Mouse (Mus musculus) thymus, adult 18-20 months (tissue): ENCODE results near the gene Mpdu1.
A peak's percentile ranks its signal among the peaks of the same experiment; 100 is the strongest.
"Not testable (repeated sequence)": the region's sequence is repeated elsewhere in the genome, so short reads cannot be mapped to it uniquely, and the experiment has no call there.

Experiments
- DNase-seq, 2 experiments: peaks; one replicate each; pipeline ENCODE4 v3.0.0; 2022; ENCODE audit warnings: mixed read lengths in 2 of 2

Gene Mpdu1

DNA sequence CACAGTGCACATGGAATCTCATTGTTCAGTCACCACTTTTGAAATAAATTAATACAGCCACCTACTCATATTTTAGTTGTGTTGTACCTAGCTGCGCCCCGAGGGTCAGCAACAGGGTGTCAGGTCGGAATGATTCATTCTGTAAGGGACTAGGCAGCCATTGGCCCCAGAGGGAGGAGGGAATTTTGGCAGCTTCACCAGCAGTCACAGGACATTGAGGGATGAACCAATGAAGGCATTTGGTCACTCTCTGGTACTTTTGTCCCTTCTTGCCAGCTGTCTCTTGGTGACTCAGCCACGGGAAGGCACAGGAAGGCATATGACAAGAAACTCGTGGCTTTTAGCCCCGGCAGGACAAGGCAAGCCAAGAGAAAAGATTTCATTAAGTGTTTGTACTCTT lies 1.4 kb upstream of the Mpdu1 start:
- DNase-seq, result no peak

DNA sequence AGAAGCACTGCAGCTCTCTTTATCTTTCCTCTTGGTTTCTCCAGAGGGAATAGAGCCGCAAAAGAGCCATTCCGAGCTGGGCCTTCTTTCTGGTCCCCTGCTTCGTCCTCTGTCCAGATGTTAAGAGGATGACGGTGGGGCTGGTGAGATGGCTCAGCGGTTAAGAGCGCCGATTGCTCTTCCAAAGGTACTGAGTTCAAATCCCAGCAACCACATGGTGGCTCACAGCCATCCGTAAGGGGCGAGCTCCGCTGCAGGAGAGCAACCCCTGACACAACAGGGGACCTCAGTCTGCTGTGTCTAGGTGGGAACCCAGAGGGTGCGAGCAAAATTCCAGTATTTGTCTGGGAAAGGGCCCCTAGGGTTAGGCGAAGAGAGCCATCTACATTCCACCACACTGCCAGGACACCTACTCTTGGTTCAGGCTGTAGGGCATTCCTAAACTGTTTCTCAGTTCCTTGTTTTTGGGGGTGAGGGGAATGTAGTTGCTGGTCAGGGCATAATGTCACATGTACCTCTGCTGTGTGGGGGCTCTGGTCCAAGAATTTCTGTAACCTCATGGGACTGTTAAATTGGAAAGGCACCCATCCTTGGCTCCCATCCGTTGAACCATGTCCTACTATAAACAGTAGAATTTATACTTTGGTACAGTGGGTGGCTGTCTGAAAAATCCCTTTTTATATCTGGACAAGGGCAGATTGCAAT lies 677 bp upstream of the Mpdu1 start:
- no peak for DNase-seq

DNA sequence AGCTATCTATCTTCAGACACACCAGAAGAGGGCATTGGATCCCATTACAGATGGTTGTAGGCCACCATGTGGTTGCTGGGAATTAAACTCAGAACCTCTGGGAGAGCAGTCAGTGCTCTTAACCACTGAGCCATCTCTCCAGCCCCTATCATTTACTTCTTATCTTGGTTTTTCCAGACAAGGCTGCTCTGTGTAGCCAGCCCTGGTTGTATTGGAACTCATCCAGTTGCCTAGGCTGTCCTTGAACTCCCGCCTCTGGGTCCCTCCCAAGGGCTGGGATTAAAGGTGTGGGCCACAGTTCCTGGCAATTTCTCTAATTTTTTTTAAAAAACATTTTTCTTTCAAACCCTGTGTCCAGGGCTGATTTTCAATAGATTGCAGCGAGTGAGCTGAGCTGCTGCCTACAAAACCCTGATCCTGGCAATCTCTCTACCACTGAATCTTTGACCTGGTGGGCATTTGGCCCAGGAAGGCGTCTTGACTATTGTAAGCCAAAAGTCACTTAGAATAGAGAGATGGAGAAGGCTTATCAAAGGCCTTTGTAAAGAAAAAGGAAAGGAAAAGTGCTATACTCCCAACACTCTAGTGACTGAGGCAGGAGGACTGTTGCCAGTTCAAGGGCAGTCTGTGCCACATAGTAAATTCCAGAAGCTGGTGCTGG lies 1.1 kb downstream of the Mpdu1 start:
- no peak for DNase-seq

DNA sequence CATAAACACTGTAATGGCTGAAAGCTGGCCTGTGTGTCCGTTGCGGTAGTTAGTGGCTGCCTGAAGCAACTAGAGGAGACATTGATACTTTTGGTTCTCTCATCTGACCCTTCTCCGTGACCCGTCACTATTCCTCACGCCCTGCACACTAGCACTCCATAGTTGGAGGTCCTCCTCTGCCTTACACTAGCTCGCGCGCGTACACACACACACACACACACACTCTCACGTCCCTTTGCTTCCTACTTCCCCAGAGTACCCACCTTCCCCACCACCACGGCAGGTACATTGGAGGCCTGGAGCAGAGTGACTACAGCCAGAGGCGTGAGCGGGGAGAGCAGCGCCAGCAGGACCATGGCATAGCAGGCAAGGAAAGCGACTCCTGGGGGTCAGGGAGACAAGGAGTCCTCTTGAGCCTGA lies 5.0 kb downstream of the Mpdu1 start:
- no peak for DNase-seq

DNA sequence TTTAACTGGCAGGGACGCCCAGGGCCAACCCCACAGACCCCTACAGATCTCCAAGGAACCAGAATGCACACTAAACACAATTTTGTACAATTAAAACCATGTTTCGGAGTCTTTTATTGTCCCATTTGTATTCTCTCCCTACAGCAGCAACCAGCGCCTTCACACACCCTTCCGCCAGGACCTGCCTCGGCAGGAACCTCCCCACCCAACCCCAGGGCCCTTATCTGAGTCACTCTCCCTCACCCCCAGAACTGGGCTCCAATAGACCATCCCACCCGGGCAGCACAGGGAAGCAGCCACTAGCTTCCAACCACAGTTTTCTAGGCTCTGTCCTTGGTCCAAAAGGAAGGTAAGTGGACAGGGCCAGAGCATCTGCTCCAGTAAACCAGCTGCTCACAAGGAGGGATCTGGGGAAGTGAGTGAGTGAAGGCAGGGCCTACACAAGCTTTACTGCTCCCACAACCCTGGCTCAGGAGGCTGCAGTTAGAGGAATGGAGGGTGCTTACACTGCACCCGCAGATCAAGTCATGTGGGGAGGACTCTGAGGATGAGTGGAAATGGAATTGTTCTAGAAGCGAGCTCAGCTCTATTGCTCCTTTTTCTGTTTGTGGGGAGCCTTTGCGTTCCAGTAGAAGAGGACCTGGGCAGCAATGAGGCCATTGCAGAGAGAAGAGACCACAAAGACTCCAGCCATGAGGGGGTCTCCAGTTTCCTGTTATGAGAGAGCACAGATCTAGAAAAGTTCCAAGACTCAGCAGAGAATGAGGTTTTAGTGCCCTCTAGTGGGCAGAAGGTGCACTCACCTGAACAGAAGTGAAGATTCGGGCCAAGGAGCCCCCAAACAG lies 5.6 kb downstream of the Mpdu1 start:
- DNase-seq, result no peak

DNA sequence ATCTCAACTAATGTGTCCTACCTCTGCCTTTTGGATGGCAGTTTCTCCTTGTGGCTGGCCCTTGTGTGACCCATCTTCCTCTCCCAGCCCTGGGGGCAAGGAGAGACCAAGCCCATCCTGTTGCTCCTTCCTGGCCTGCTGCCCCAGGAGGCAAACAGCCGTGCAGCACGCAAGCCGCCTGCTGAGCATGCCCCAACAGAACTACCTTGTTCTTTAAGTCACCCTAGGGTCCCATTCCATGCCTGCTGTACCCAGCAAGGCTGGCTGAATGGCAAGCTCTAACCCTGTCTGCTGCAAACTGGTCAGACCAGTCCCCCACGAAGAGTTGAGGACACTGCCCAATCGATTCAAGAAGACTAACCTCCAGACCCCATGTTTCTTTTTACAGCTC lies 6.4 kb downstream of the Mpdu1 start:
- DNase-seq, result no peak

DNA sequence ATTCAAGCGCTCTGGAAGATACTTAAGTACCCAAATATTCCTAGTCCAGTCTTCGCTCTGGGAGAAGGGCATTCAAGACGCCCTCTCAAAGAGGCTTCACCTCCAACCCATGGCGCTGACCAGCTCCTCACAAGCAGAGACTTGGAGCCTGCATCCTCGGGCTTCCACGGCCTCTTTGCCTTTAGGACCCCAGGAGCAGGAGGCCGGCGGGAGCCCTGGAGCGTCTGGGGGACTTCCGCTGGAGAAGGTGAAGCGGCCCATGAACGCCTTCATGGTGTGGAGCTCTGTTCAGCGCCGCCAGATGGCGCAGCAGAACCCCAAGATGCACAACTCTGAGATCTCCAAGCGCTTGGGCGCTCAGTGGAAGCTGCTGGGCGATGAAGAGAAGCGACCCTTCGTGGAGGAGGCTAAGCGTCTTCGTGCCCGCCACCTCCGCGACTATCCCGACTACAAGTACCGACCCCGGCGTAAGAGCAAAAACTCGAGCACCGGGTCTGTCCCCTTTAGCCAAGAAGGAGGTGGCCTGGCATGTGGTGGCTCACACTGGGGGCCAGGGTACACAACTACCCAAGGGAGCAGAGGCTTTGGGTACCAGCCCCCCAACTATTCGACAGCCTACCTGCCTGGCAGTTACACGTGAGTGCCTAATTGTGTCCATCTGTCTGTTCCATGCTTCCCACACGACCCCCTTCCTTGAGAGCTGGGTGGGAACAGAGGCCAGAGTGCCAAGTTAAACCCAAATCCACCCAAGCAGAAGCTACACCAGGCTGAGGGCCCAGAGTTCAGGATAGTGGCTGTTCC lies 7.0 kb downstream of the Mpdu1 start, which contains the start of gene Sox15:
Sox15 (plus strand) TSS at position 51 of the 801 bp plus-strand sequence.
- no peak for DNase-seq

DNA sequence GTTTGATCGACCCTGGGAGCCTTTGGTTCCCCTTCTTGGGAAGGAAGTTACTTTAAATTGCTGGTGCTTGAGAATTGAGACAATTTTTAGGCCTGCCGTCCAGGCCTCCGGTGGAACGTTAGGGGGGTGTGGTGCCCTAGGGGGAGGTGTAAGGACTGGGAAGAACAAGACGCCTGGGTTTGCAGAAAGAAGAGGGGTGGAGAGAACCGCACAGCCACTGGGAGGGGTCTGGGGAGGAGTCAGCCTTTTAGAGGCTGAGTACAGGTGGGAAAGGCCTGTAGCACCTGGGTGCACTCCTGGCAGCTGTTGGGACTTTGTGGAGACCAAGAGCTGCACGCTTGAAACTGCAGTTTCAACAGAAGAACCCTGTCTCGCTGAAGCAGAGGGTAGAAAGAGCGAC lies 7.7 kb downstream of the Mpdu1 start:
- no peak for DNase-seq

DNA sequence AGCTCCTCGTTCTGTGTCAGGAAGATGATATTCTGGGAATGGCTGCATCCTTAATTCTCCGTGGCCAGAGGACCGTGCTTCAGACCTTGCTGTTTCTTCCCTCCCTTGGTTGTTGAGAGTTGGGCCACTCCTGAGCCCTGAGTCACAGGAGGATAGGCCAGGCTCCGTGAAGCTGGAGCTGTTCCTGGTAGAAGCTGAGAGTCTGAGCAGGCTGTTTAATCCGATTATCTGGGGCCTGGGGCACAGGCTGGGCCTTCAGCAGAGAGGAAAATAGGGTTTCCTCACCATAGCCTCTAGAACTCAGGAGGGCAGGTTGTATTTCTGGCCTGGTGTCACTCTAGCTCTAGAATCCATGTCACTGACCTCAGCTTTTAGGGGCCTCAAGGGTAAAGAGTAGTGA lies 9.0 kb downstream of the Mpdu1 start:
- DNase-seq, result no peak

DNA sequence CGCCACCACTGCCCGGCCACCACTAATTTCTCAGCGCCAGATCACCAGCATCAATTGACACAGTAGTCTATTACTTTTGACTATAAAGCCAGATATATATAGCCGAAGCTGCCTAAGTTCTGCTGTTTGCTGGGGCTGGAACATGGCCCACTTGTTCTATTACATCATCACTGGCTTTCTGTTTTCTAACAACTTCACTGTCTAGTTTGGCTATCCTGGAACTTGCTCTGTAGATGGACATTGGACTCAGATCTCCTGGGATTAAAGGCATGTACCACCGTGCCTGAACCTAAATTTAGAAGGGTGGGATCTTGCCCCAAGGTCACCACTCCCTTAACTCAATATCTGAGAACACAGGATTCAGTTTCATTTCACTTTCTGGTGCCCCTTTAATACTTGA lies 16.6 kb downstream of the Mpdu1 start:
- DNase-seq, result no peak

DNA sequence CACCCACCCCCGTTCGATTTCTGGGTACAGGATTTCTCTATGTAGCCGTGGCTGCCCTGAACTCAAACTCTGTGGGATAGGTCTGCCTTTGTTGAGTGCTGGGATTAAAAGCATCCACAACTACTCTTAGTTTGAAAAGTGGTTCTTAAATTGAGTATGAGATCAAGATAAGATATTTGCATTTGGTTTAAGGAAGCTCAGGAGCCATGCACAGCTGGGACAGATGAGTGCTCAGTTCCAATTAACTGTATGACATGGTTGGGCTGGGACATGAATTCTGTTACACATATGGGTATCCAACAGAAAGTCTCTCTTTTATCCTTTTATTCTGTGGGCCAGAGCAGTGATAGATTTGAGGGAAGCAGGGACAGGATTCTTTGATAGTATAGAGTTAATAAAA lies 27.0 kb downstream of the Mpdu1 start:
- no peak for DNase-seq

DNA sequence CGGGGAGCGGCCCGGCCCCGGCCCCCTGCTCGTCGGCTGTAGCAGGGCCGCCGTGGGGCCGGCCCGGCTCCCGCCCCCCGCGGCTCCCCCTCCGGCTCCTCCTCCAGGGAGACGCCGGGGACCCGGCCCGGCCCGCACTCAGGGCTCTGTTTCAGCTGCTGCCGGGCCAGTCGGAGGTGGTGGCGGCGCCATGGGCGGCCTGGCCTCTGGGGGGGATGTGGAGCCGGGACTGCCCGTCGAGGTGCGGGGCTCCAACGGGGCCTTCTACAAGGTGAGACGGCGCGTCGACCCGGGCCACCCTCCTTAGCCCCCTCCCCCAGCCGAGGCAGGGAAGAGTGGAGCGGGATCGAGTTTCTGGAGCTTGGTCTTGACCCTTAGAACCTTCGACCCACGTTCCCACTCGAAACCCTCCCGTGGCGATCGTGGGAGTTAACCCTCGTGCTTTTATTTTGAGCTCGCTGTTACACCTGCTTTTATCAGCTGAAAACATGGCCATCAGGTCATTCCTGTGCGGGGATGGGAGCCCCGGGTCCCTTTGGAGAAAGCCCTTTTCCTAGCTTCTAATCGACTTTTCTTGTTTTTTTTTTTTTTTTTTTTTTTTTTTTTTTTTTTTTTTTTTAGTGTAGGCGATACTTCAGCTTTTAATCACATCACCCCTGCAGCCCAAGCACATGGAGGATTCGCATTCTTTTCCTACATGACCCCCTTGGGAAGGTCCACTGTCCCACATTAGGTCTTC lies 29.1 kb downstream of the Mpdu1 start:
- peak; percentile 53 to 64 for DNase-seq

DNA sequence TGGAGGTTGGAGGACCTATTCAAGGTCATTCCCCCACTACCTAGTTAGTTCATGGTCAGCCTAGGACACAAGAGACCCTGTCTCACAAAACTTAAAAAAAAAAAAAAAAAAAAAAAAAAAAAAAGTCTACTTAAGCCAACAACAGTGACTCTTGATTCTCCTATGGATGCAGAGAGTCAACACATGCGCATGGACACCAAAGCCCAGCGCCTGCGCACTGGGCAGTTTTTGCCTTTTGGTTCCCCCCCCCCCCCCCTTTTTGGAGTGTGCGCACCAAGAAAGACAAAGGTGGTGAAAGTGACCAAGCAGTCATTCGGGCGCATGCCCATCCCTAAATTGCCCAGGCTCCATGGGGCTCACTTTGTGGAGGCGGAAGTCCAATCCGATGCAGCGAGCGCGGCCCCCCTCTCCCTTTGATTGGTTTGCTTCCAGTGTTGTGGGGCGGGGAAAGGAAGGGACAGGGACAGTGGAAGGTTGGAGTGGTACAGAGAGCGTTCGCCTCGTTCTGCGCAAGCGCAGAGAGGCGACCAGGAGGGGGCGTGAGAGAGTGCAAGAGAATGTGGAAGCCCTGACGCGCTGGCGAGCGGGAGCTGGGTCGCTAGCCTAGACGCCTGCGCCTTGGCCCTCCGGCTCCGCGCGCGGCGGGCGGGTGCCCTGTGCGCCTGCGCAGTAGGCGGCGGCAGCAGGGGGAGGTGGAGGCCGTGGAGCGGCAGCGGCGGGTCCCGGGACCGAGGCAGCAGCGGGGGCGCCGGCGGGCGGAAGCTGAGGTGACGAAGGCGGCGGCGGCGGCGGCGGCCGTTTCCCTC lies 30.0 kb downstream of the Mpdu1 start, which contains the start of gene Fxr2:
Fxr2 (plus strand) TSS at position 707 of the 806 bp plus-strand sequence.
- peak; percentile 100 for DNase-seq

DNA sequence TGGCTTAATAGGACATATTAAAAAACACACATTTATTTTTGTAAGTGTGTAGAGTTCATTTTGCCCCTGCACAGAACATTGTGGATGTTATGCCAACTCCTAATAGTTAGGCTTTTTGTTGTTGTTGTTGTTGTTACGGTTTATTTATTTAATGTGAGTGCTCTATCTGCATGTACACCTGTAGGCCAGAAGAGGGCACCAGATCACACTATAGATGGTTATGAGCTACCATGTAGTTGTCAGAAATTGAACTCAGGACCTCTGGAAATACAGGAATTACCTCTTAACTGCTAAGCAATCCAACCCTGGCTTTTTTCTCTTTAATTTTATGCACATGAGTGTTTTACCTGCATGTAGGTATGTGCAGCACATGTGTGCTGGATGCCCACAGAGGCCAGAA lies 32.6 kb downstream of the Mpdu1 start:
- DNase-seq, result no peak

DNA sequence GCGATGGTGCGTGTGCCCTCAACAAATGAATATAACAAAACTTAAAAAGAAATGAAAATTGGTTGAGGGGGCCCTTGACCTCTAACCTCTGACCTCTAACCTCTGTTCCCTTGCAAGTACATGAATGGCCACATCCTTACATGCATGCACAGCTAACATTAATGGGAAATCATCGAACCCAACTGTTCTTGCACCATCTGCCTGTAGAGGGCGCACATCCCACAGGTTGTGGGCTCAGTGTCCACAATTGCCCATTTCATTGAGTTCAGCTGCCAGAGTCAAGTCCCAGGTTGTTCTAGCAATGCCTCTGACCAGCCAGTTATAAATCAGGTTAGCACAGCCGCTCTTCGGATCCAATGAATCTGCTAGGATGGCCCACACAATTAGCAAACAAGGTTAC lies 34.2 kb downstream of the Mpdu1 start:
- DNase-seq, result peak in 1 of 2 experiments; percentile 36

DNA sequence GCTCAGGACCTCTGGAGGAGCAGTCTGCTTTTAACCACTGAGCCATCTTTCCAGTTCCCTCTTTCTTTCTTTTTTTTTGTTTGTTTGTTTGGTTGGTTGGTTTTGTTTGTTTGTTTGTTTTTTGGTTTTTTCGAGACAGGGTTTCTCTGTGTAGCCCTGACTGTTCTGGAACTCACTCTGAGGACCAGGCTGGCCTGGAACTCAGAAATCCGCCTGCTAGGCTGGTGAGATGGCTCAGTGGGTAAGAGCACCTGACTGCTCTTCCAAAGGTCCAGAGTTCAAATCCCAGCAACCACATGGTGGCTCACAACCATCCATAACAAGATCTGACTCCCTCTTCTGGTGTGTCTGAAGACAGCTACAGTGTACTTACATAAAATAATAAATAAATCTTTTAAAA lies 38.1 kb downstream of the Mpdu1 start:
- DNase-seq, result not testable (repeated sequence)

DNA sequence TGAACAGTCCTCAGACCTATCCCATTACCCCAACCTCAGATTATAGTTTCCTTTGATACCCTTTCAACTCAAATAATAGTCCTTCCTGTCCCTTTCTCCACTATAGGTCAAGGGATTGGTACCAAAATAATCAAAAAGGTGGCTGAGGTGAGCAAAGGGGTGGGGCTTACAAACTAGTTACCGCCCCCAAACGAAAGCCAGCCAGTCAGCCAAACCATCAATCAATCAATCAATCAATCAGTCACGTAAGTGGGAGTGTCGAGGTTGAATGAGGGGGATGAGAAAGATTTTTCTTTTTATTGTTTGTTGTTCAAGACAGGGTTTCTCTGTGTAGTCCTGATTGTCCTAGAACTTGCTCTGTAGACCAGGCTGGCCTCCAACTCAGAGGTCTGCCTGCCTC lies 39.4 kb downstream of the Mpdu1 start:
- DNase-seq, result no peak

DNA sequence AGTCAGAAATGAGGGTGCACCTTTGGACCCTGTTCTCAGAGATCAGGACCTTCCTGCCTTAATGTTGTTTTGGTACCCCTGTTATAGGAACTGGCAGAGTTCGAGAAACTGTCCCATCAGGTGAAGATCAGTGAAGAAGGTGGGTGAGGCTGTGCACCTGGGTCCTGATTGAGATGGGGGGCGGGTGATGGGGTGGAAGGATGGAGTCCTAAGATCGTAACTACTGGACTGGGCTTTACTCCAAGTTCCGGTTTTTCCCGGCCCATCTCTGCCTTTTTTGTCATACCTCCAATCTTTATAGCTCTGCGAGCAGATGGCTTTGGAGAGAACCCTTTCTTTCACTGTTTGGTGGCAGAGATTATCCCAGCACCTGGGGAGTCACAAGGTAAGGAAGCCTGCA lies 40.0 kb downstream of the Mpdu1 start:
- DNase-seq, result no peak

DNA sequence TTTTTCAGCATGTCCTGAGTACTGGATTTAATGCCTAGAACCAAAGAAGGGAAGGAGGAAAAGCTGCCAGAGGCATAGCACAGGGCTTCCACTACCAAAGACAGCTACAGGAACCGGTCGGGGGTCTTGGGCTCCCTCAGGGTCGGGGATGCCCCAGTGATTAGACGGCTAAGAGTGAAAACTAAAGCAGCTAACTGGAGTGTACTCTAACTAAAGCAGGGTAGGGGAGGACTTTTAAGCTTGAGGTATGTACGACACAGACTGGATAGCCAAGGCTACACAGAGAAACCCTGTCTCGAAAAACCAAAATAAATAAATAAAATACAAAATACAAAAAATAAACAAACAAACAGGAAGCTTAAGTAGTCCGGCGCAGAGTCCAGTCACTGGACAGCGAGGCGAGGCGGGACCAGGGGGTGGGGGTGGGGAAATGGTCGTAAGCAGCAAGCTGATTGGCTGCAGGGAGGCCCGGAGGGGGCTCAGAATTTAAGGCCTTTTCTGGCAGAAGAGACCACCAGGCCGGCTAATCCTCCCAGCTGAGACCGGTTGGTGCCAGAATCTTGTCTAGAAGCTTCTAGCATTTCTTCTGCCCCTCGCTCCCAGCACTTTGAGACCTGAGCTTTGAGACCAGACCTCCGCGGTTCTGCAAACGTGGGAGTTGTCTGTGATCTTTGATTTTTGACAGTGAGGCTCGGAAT lies 40.7 kb downstream of the Mpdu1 start, which contains the start of gene Sat2:
Sat2 (plus strand) TSS at position 454 of the 698 bp plus-strand sequence.
- no peak for DNase-seq

DNA sequence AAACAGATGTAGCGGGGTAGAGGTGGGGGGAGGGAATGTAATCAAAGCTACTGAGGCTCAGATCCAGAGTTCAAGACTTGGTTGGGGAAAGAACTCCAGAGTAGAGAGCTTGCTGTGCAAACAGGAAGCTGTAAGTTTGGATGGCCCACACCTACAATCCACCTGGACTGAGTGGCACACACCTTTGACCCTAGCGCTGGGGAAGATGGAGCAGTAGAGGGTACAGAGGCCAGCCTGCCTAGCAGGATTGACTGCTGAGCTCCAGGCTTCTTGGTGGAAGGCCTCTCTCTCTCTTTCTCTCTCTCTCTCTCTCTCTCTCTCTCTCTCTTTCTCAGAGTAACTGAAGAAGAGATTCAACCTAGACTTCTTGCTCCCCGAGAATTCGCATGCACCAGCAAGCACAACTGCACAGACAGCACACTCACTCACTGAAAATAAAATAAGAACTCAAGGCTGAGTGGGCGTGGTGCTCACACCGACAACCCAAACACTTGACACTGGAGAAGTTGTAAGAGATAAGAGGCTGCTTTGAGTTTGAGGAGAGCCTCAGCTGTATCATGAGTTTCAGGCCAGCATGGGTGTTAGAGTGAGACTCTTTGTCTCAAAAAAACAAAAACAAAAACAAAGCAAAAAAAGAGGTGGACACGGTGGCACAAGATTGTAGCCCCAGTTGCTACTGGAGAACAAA lies 41.9 kb downstream of the Mpdu1 start:
- DNase-seq, result no peak
